Mouse (Mus musculus) E14TG2a.4 (cell line): ENCODE data around the gene Lbh.

ENCODE experiments used
- CTCF ChIP-seq: conservative IDR thresholded peaks from 2 replicates; pipeline ENCODE4 v1.5.1; 2014; ENCODE audit warnings: low read length
- POU5F1 ChIP-seq: IDR thresholded peaks from 2 replicates; pipeline ENCODE4 v1.6.1; 2014; ENCODE audit warnings: low read length, borderline replicate concordance

DNA sequence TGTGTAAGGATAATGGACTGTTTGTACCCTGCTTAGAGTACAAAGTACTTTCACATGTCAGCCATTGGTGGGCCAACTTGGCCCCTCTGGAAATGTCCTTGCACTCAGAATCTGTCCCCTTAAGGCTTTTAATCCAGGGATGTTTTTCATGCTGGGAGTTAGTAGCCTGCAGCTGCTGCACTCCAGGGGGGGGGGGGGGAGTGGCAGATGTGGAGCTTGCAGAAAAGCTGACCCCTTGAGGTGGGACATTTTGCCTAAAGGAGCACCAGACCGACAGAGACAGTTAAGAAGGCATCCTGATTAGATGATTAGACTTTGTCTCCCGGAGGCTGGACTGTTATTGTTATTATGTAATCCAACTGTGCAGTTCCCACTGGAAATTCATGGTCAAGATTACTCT is 2.3 kb downstream of the Lbh start:
- TF ChIP-seq CTCF (no peak), POU5F1 (no peak)
